Mouse (Mus musculus) liver, postnatal 0 days (tissue): ENCODE measurements around the gene Flna.

Experiments
- CTCF ChIP-seq: sonication (generic); IDR thresholded peaks from 2 replicates; pipeline ENCODE4 v1.5.1; 2016; ENCODE audit warnings: antibody characterized with exemption, low read depth
- EP300 ChIP-seq: IDR thresholded peaks from 2 replicates; pipeline ENCODE4 v1.6.1; 2016; ENCODE audit warnings: antibody characterized with exemption, low read depth, mild to moderate bottlenecking

DNA sequence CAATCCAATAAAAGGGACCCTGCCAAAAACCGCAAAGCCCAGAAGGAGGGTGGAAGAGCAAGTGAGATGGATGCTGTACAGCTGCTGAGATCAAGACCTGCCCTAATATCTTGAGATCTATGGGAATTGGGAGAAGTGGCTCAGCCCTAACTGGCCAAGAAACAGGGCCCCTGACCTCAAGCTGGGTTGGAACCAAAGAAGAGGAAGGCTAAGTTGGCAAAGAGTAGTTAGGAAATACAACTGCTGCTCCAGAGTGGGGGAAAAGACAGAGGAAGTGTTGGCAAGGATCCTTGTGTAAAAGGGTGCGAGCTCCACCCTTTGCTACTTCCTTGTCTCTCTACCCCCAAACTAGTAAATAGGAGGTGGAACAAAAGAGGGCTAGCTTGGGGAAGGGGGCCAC is 6.2 kb downstream of the Flna start:
- no peak for TF ChIP-seq CTCF
- TF ChIP-seq EP300 = no peak
